Mouse (Mus musculus) midbrain, postnatal 0 days (tissue): ENCODE data around the gene Grb7. TPM values are rescaled to one million over a fixed set of nuclear protein-coding genes. Genes with fewer than 3 reads are reported as not detected.

ENCODE experiments used
- ATAC-seq: fragments of 200-750 bp; cut with Nextera tagmentation; 2 replicates; pipeline ENCODE4 v1.8.0; 2017; ENCODE audit warnings: moderate number of reproducible peaks, mild to moderate bottlenecking, moderate TSS enrichment, moderate library complexity; ENCODE audit not compliant: low FRiP score
- DNase-seq: peaks from one replicate; pipeline ENCODE4 v3.0.0-alpha.2; 2015; ENCODE audit warnings: low spot score
- H3K27ac ChIP-seq: fragments of 300-500 bp; sonication (generic); 2 replicates; pipeline ENCODE4 v1.5.1; 2014; ENCODE audit warnings: low read depth, mild to moderate bottlenecking, low read length, mixed read lengths
- H3K27me3 ChIP-seq: fragments of 300-500 bp; sonication (generic); 2 replicates; pipeline ENCODE4 v1.6.1; 2014; ENCODE audit warnings: low read length, control low read depth, mixed read lengths; ENCODE audit not compliant: insufficient read depth
- H3K36me3 ChIP-seq: fragments of 300-500 bp; sonication (generic); 2 replicates; pipeline ENCODE4 v1.6.1; 2014; ENCODE audit warnings: low read length, control low read depth, mixed read lengths; ENCODE audit not compliant: insufficient read depth
- H3K4me1 ChIP-seq: fragments of 300-500 bp; sonication (generic); 2 replicates; pipeline ENCODE4 v1.6.1; 2014; ENCODE audit warnings: mild to moderate bottlenecking, control low read depth, antibody characterized with exemption, low read length, mixed read lengths; ENCODE audit not compliant: insufficient read depth
- H3K4me2 ChIP-seq: fragments of 300-500 bp; sonication (generic); 2 replicates; pipeline ENCODE4 v1.6.1; 2014; ENCODE audit warnings: low read depth, mild to moderate bottlenecking, low read length, mixed read lengths; ENCODE audit not compliant: poor library complexity, severe bottlenecking
- H3K4me3 ChIP-seq: fragments of 300-500 bp; sonication (generic); 2 replicates; pipeline ENCODE4 v1.5.1; 2014; ENCODE audit warnings: low read depth, mild to moderate bottlenecking, low read length, moderate library complexity
- H3K9ac ChIP-seq: fragments of 300-500 bp; sonication (generic); replicated peaks from 2 replicates; pipeline ENCODE4 v1.6.1; 2014; ENCODE audit warnings: mild to moderate bottlenecking, low read length, moderate library complexity, mixed read lengths; ENCODE audit not compliant: poor library complexity, severe bottlenecking
- H3K9me3 ChIP-seq: fragments of 300-500 bp; sonication (generic); 2 replicates; pipeline ENCODE4 v1.6.1; 2016; ENCODE audit warnings: low read length, control low read depth
- CTCF ChIP-seq: IDR thresholded peaks from 2 replicates; pipeline ENCODE4 v1.5.1; 2016; ENCODE audit warnings: antibody characterized with exemption, mild to moderate bottlenecking
- WGBS: fragments of 180-500 bp; shearing (Covaris S2); extraction: QIAGEN DNeasy Blood & Tissue Kit; methylation state at CpG from one replicate; pipeline ENCODE4 v1.1.7; 2014; 5-methylcytosine and 5-hydroxymethylcytosine counted together
- polyA plus RNA-seq: library from polyadenylated mRNA; unstranded; fragments of >200 nt; fragmentation: Nextera tagmentation; extraction: Ambion mirVana; gene quantifications from 2 replicates; pipeline ENCODE4 v1.2.1, GENCODE M21; 2015
- total RNA-seq: library from RNA; depleted of rRNA; stranded (reverse); fragments of >200 nt; gene quantifications from 2 replicates; pipeline ENCODE4 v1.2.3, GENCODE M21; 2014

Grb7 gene
- total and polyA plus RNA-seq, 2 experiments from 2014 or later: 0.82 to 1.00 TPM

DNA sequence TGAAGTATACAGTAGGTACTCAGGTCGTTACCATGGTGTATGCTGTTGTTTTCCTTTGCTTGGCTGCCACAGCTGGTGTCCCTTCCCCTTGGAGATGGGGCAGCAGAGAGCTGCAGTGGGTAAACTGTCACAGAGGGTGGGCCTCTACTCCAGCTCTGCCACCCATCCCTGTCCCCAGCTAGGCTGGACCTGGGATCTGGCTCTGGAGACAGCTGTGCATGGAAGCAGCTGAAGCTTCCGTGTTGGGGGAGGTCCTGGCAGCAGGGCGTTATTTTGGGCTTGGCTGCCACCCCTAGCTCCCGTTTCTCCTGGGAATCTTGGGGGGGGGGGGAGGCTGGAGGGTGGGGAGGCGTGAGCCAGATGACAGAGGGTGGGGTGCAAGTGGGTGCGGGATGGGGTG is 27.9 kb upstream of the Grb7 start:
- Histone ChIP-seq H3K36me3 (no peaks in the 10 kb centered on the region), H3K27me3 (no peaks in the 10 kb centered on the region), H3K4me2 (no peak overlapping the region), H3K4me1 (no peaks in the 10 kb centered on the region), H3K9ac (no peak overlapping the region), H3K27ac (no peak overlapping the region), H3K4me3 (no peak overlapping the region), H3K9me3 (no peaks in the 10 kb centered on the region)
- ATAC-seq (no peak), DNase-seq (no peak)
- 53% methylated on average over 6 of the region's 6 CpGs for WGBS
- TF ChIP-seq CTCF: no peak

- Histone ChIP-seq H3K9ac (no peak overlapping the region), H3K27me3 (no peaks in the 10 kb centered on the region), H3K4me2 (no peak overlapping the region), H3K4me3 (no peak overlapping the region), H3K27ac (no peak overlapping the region), H3K4me1 (no peaks in the 10 kb centered on the region), H3K9me3 (no peaks in the 10 kb centered on the region), H3K36me3 (no peaks in the 10 kb centered on the region)
- DNase-seq (no peak), ATAC-seq (no peak)
- 84% methylated on average over 10 of the region's 10 CpGs for WGBS
- no peak for TF ChIP-seq CTCF
These were observed 27.2 kb upstream of the Grb7 start for GRCm38 (mm10) chr11:98418939-98419547.

GRCm38 (mm10) chr11:98426592-98426991 is 19.6 kb upstream of the Grb7 start:
- TF ChIP-seq CTCF: no peak
- Histone ChIP-seq H3K36me3 (no peaks in the 10 kb centered on the region), H3K4me2 (no peak overlapping the region), H3K9ac (no peak overlapping the region), H3K4me1 (no peaks in the 10 kb centered on the region), H3K4me3 (no peak overlapping the region), H3K9me3 (no peaks in the 10 kb centered on the region), H3K27ac (no peak overlapping the region), H3K27me3 (no peaks in the 10 kb centered on the region)
- WGBS: 95% methylated on average over 7 of the region's 7 CpGs
- DNase-seq (no peak), ATAC-seq (no peak)

DNA sequence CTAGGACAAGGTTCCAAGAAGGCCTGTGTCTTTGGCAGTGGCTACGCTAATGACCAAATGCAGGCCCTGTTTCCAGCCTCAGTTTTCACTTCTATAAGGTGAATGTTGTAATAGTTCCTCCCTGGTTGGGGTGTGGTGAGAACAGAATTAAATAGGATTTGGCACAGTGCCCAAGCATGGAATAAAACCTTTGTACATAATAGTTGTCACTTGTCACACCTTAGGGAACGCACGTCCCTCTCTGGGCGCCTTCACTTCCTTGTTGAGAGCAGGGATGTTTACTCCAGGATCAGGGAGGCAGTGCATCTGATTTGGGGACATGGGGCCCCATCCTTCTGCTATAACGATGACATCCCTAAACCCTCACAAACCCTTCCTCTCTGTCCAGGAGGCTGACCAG is 17.8 kb upstream of the Grb7 start:
- ATAC-seq (no peak), DNase-seq (no peak)
- no peak overlapping the region for H3K4me2 ChIP-seq
- no peaks in the 10 kb centered on the region for H3K4me1 ChIP-seq
- H3K36me3 ChIP-seq: no peaks in the 10 kb centered on the region
- no peak overlapping the region for H3K4me3 ChIP-seq
- TF ChIP-seq CTCF: no peak
- no peaks in the 10 kb centered on the region for H3K27me3 ChIP-seq
- no peaks in the 10 kb centered on the region for H3K9me3 ChIP-seq
- no peak overlapping the region for H3K9ac ChIP-seq
- no peak overlapping the region for H3K27ac ChIP-seq
- 80% methylated on average over 5 of the region's 5 CpGs for WGBS

- H3K27me3 ChIP-seq: no peaks in the 10 kb centered on the region
- no peak overlapping the region for H3K4me2 ChIP-seq
- H3K9ac ChIP-seq: no peak overlapping the region
- DNase-seq: no peak
- peaks cover 8% of the 10 kb centered on the region for H3K36me3 ChIP-seq
- TF ChIP-seq CTCF: no peak
- H3K4me3 ChIP-seq: no peak overlapping the region
- ATAC-seq: no peak
- H3K9me3 ChIP-seq: no peaks in the 10 kb centered on the region
- 84% methylated on average over 9 of the region's 9 CpGs for WGBS
- no peaks in the 10 kb centered on the region for H3K4me1 ChIP-seq
- H3K27ac ChIP-seq: no peak overlapping the region
These were observed 14.3 kb upstream of the Grb7 start for GRCm38 (mm10) chr11:98431743-98432502.

- ATAC-seq (no peak), DNase-seq (no peak)
- Histone ChIP-seq H3K27ac (no peak overlapping the region), H3K9ac (no peak overlapping the region), H3K36me3 (peaks cover 8% of the 10 kb centered on the region), H3K4me2 (no peak overlapping the region), H3K4me1 (0 out of 2 replicates have a peak, but pooled peaks cover 4% of the 10 kb centered on the region), H3K9me3 (no peaks in the 10 kb centered on the region), H3K4me3 (no peak overlapping the region), H3K27me3 (no peaks in the 10 kb centered on the region)
- no peak for TF ChIP-seq CTCF
- 97% methylated on average over 9 of the region's 9 CpGs for WGBS
These were observed 10.5 kb upstream of the Grb7 start for GRCm38 (mm10) chr11:98435723-98436122.
